Mouse (Mus musculus): ENCODE measurements around the gene Eml3. TPM values are rescaled to one million over a fixed set of nuclear protein-coding genes. Genes with fewer than 3 reads are reported as not detected.

Eml3 gene
- polyA plus RNA-seq (2014; fragmentation: Nextera tagmentation; extraction: Ambion mirVana) = 6.5 and 7.8 TPM in 2 replicates

- peak; percentile 76 for DNase-seq (ENCODE audit: low spot score)
- no peaks in the 10 kb centered on the region for H3K36me3 ChIP-seq (ENCODE audit: control insufficient read depth, insufficient read depth, low read length)
- WGBS = under 1% methylated on average over 44 of the region's 74 CpGs
- peak; percentile 82 for ATAC-seq (ENCODE audit: low FRiP score)
- H3K9me3 ChIP-seq (ENCODE audit: control insufficient read depth, low read length) = no peaks in the 10 kb centered on the region
- H3K4me1 ChIP-seq (replicated peaks; ENCODE audit: control insufficient read depth, insufficient read depth, low read length) = no peaks in the 10 kb centered on the region
- no peaks in the 10 kb centered on the region for H3K27me3 ChIP-seq (ENCODE audit: control insufficient read depth, insufficient read depth, low read length)
- H3K4me3 ChIP-seq (ENCODE audit: low read depth, low read length) = peak within 1 kb of the TSS; percentile 48
- H3K4me2 ChIP-seq (replicated peaks; ENCODE audit: low read depth, low read length) = peak within 1 kb of the TSS; percentile 70
- H3K27ac ChIP-seq (ENCODE audit: low read depth, low read length) = no peak within 1 kb of the TSS; the same call in 1 of the 2 replicates
- peak within 1 kb of the TSS; percentile 64 for H3K9ac ChIP-seq (ENCODE audit: low read depth, low read length)
Measured at GRCm38 (mm10) chr19:8929224-8930088, at the start of gene Eml3, which contains the start of gene Rom1. Eml3 (plus strand) TSS chr19:8929552. Rom1 (minus strand) TSS chr19:8929356.

- peak; percentile 97 for ATAC-seq (ENCODE audit: low FRiP score)
- Histone ChIP-seq H3K9me3 (ENCODE audit: control insufficient read depth, low read length) (no peaks in the 10 kb centered on the region), H3K4me1 (replicated peaks; ENCODE audit: control insufficient read depth, insufficient read depth, low read length) (no peaks in the 10 kb centered on the region), H3K9ac (ENCODE audit: low read depth, low read length) (peak within 1 kb of the TSS; percentile 91), H3K27me3 (ENCODE audit: control insufficient read depth, insufficient read depth, low read length) (no peaks in the 10 kb centered on the region), H3K4me3 (ENCODE audit: low read depth, low read length) (peak within 1 kb of the TSS; percentile 82), H3K4me2 (replicated peaks; ENCODE audit: low read depth, low read length) (peak within 1 kb of the TSS; percentile 83), H3K27ac (ENCODE audit: low read depth, low read length) (peak within 1 kb of the TSS; percentile 80), H3K36me3 (ENCODE audit: control insufficient read depth, insufficient read depth, low read length) (no peaks in the 10 kb centered on the region)
- under 1% methylated on average over 42 of the region's 42 CpGs for WGBS
- peak; percentile 88 for DNase-seq (ENCODE audit: low spot score)
Measured at GRCm38 (mm10) chr19:8880311-8881033, 48.9 kb upstream of the Eml3 start, which contains the start of gene Uqcc3. Uqcc3 (minus strand) TSS chr19:8880923.

GRCm38 (mm10) chr19:8881034-8881392 lies 48.3 kb upstream of the Eml3 start:
- H3K27me3 ChIP-seq (ENCODE audit: control insufficient read depth, insufficient read depth, low read length) = no peaks in the 10 kb centered on the region
- WGBS = 23% methylated on average over 3 of the region's 3 CpGs
- H3K4me1 ChIP-seq (replicated peaks; ENCODE audit: control insufficient read depth, insufficient read depth, low read length) = no peaks in the 10 kb centered on the region
- H3K4me2 ChIP-seq (replicated peaks; ENCODE audit: low read depth, low read length) = peak overlapping the region; percentile 83
- no peaks in the 10 kb centered on the region for H3K9me3 ChIP-seq (ENCODE audit: control insufficient read depth, low read length)
- H3K27ac ChIP-seq (ENCODE audit: low read depth, low read length) = no peak overlapping the region
- peak; percentile 14; the same call in 1 of the 2 replicates for ATAC-seq (ENCODE audit: low FRiP score)
- 0 out of 2 replicates have a peak overlapping the region, but pooled peaks have one; percentile 91 for H3K9ac ChIP-seq (ENCODE audit: low read depth, low read length)
- peak overlapping the region; percentile 82 for H3K4me3 ChIP-seq (ENCODE audit: low read depth, low read length)
- no peaks in the 10 kb centered on the region for H3K36me3 ChIP-seq (ENCODE audit: control insufficient read depth, insufficient read depth, low read length)
- DNase-seq (ENCODE audit: low spot score) = no peak

GRCm38 (mm10) chr19:8883616-8884015 lies 45.7 kb upstream of the Eml3 start, which contains the start of the genes Lbhd1 and Gm49403:
Lbhd1 (plus strand) TSS chr19:8883732.
Gm49403 (plus strand) TSS chr19:8883930.
- Histone ChIP-seq H3K4me1 (replicated peaks; ENCODE audit: control insufficient read depth, insufficient read depth, low read length) (peaks cover 3% of the 10 kb centered on the region), H3K9ac (ENCODE audit: low read depth, low read length) (no peak within 1 kb of the TSS), H3K27me3 (ENCODE audit: control insufficient read depth, insufficient read depth, low read length) (no peaks in the 10 kb centered on the region), H3K4me2 (replicated peaks; ENCODE audit: low read depth, low read length) (no peak within 1 kb of the TSS), H3K27ac (ENCODE audit: low read depth, low read length) (no peak within 1 kb of the TSS), H3K9me3 (ENCODE audit: control insufficient read depth, low read length) (no peaks in the 10 kb centered on the region), H3K36me3 (ENCODE audit: control insufficient read depth, insufficient read depth, low read length) (no peaks in the 10 kb centered on the region), H3K4me3 (ENCODE audit: low read depth, low read length) (no peak within 1 kb of the TSS)
- 89% methylated on average over 3 of the region's 3 CpGs for WGBS
- DNase-seq (ENCODE audit: low spot score) = no peak
- ATAC-seq (ENCODE audit: low FRiP score) = no peak

GRCm38 (mm10) chr19:8886916-8887584 lies 42.3 kb upstream of the Eml3 start:
- H3K4me1 ChIP-seq (replicated peaks; ENCODE audit: control insufficient read depth, insufficient read depth, low read length) = peaks cover 3% of the 10 kb centered on the region
- H3K36me3 ChIP-seq (ENCODE audit: control insufficient read depth, insufficient read depth, low read length) = no peaks in the 10 kb centered on the region
- H3K9ac ChIP-seq (ENCODE audit: low read depth, low read length) = peak overlapping the region; percentile 83; the same call in 1 of the 2 replicates
- ATAC-seq (ENCODE audit: low FRiP score) (no peak), DNase-seq (ENCODE audit: low spot score) (no peak)
- WGBS = 48% methylated on average over 1 of the region's 1 CpGs
- no peak overlapping the region for H3K4me3 ChIP-seq (ENCODE audit: low read depth, low read length)
- no peaks in the 10 kb centered on the region for H3K9me3 ChIP-seq (ENCODE audit: control insufficient read depth, low read length)
- no peaks in the 10 kb centered on the region for H3K27me3 ChIP-seq (ENCODE audit: control insufficient read depth, insufficient read depth, low read length)
- no peak overlapping the region for H3K27ac ChIP-seq (ENCODE audit: low read depth, low read length)
- peak overlapping the region; percentile 47; the same call in 1 of the 2 replicates for H3K4me2 ChIP-seq (replicated peaks; ENCODE audit: low read depth, low read length)

- no peaks in the 10 kb centered on the region for H3K27me3 ChIP-seq (ENCODE audit: control insufficient read depth, insufficient read depth, low read length)
- peak; percentile 18 for DNase-seq (ENCODE audit: low spot score)
- H3K4me3 ChIP-seq (ENCODE audit: low read depth, low read length) = peak overlapping the region; percentile 64
- H3K27ac ChIP-seq (ENCODE audit: low read depth, low read length) = peak overlapping the region; percentile 80
- peaks cover 3% of the 10 kb centered on the region for H3K4me1 ChIP-seq (replicated peaks; ENCODE audit: control insufficient read depth, insufficient read depth, low read length)
- ATAC-seq (ENCODE audit: low FRiP score) = no peak
- no peaks in the 10 kb centered on the region for H3K9me3 ChIP-seq (ENCODE audit: control insufficient read depth, low read length)
- peak overlapping the region; percentile 47 for H3K4me2 ChIP-seq (replicated peaks; ENCODE audit: low read depth, low read length)
- no peaks in the 10 kb centered on the region for H3K36me3 ChIP-seq (ENCODE audit: control insufficient read depth, insufficient read depth, low read length)
- WGBS = 16% methylated on average over 19 of the region's 19 CpGs
- H3K9ac ChIP-seq (ENCODE audit: low read depth, low read length) = peak overlapping the region; percentile 83
Measured at GRCm38 (mm10) chr19:8887585-8888463, 41.5 kb upstream of the Eml3 start.

- Histone ChIP-seq H3K4me1 (replicated peaks; ENCODE audit: control insufficient read depth, insufficient read depth, low read length) (peaks cover 3% of the 10 kb centered on the region), H3K36me3 (ENCODE audit: control insufficient read depth, insufficient read depth, low read length) (no peaks in the 10 kb centered on the region), H3K4me3 (ENCODE audit: low read depth, low read length) (peak within 1 kb of the TSS; percentile 64), H3K9ac (ENCODE audit: low read depth, low read length) (peak within 1 kb of the TSS; percentile 83), H3K27me3 (ENCODE audit: control insufficient read depth, insufficient read depth, low read length) (no peaks in the 10 kb centered on the region), H3K4me2 (replicated peaks; ENCODE audit: low read depth, low read length) (peak within 1 kb of the TSS; percentile 74), H3K9me3 (ENCODE audit: control insufficient read depth, low read length) (no peaks in the 10 kb centered on the region), H3K27ac (ENCODE audit: low read depth, low read length) (peak within 1 kb of the TSS; percentile 80)
- DNase-seq (ENCODE audit: low spot score) (peak; percentile 97), ATAC-seq (ENCODE audit: low FRiP score) (peak; percentile 95)
- under 1% methylated on average over 58 of the region's 58 CpGs for WGBS
Measured at GRCm38 (mm10) chr19:8888511-8889385, 40.6 kb upstream of the Eml3 start, which contains the start of the genes 1810009A15Rik and Gm49416. 1810009A15Rik (plus strand) TSS chr19:8888853. Gm49416 (plus strand) TSS chr19:8888926.

Data from hindbrain, embryonic 11.5 days (tissue).